Mouse (Mus musculus) gastrocnemius, adult 18-20 months (tissue): ENCODE data around the gene Birc2. TPM values are rescaled to one million over a fixed set of nuclear protein-coding genes. Genes with fewer than 3 reads are reported as not detected.
"Not testable (repeated sequence)": the region's sequence is repeated elsewhere in the genome, so short reads cannot be mapped to it uniquely, and the experiment has no call there.

Experiments used
- DNase-seq: peaks from one replicate; pipeline ENCODE4 v3.0.0; 2021; ENCODE audit warnings: low spot score
- long read RNA-seq, 2 experiments: library from polyadenylated mRNA; stranded (forward); transcript quantifications; one replicate each; pipeline ENCODE4 v2.0.0; 2021
- total RNA-seq, 2 experiments: library from RNA; stranded (reverse); gene quantifications; 2 replicates each; pipeline ENCODE4 v1.2.3; 2021

The Birc2 gene
- 10 to 100 TPM; 17.5 to 21.1 TPM for total RNA-seq
- long read RNA-seq, experiment 1, transcript Birc2-204 (8 exons, 3,331 nt): major isoform, 33 of 41 reads
- long read RNA-seq, experiment 1, partial matches to known transcripts: 0 of 41 reads
- long read RNA-seq, experiment 1, other reads (novel, unspliced or antisense): 5 of 41 reads
- long read RNA-seq, experiment 2, transcript Birc2-204 (8 exons, 3,331 nt): major isoform, 28 of 35 reads
- long read RNA-seq, experiment 2, partial matches to known transcripts: 1 of 35 reads
- long read RNA-seq, experiment 2, other reads (novel, unspliced or antisense): 2 of 35 reads

DNA sequence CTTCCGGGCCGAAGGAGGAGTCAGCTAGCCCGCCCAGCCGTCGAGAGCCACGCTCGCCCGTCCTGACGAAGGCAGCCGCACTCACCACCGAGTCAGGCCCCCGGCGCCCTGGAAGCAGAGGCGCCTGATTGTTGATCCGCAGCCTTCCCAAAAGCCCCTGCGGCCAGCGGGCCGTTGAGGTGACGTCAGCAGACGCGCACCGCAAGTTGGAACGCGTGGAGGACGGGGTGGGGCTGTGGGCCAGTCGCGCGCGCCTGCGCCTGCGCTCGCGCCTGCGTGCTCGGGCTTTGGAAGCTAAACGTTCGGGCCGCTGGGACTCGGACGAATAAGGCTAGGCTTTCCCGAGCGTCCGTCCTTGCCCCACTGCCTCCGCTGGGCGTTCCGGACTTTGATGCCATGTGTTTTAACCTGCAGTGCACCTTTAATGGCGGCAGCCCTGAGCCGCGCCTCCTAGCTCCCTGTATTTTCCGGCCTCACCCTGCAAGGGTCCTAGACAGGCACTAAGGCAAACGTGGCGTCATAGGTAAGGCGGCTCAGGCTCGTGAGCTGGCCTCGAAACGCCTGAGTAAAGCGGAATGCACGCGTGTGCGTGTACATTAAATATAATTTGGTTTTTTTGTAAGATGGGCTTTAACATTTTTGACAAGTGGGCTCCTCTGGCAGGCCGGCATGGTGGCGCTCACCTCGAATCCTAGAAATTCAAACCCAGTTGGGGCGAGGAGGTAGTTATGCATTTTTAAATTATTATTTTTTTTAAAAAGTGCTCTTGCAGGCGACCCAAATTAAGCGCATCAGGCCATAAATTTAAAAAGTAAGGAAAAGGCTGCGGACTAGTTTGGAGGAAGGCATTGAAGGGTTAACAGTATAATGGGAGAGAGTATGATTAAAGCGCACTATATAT lies at the start of gene Birc2:
TSS of gene Birc2 (minus strand) at position 160 of the 901 bp plus-strand sequence.
- peak; percentile 95 for DNase-seq

DNA sequence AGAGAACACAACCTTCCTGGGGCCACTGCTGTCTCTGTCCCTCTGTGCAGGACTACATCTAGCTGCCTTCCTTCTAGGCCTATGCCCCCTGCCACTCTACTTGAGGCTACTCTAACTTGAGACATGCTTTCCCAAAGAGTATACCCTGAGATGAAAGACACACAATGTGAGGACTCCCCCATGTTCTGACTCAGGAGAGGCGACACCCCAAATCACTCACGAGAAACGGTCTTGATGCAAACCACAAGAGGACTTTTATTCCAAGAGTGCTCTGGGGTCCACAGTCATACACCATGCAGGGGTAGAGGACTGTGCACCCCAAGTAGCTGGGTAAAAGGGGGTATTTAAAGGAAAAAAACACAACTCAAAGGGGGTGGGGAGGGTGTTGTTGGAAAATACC lies 47.5 kb upstream of the Birc2 start:
- DNase-seq: no peak

DNA sequence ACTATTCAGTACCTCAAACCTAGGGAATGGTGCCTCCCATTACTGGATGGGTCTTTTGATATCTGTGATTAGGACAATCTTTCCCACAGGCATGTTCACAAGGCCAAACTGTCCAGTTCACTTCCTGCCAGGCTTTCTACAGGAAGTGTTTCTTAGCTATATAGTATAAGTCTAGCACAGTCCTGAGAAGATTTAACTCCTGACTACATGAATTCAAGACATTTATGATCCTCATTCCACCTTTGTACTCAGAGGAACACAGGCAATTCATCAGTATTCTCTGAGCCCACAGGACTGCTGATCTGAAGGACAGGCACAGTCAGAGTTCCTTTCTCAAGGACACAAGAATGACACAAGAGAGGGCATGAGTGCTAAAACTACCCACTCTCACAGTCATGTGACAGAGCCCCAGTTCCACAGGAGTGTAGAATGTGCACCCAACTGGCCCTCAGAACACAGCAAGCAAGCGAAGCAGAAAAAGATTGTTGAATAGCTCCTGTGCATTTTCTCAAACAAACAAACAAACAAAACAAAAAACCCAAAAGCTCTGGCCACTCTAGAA lies 45.5 kb upstream of the Birc2 start:
- no peak for DNase-seq

DNA sequence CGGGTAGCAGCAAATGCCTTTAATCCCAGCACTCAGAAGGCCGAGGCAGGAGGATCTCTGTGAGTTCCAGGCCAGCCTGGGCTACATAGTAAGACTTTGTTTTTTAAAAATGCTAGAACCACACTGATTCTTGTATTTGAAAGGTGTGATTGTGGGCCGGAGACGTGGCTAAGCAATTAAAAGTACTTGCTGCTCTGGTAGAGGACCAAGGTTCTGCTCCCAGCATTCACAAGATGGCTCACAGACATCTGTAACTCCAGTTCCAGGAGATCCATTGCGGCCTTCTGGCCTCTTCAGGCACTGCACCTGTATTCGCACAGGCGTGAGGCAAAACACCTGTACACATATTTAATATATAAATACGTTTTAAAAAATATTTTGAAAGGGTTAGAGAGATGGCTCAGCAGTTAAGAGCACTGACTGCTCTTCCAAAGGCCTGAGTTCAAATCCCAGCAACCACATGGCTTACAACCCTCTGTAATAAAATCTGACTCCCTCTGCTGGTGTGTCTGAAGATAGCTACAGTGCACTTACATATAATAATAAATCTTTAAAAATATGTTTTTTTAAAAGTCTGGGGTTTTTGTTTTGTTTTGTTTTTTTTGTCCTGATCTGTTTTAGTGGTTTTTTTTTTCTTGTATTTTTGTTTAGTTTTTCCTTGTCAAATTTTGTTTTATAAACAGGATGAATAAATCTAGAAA lies 36.8 kb upstream of the Birc2 start:
- DNase-seq: no peak

DNA sequence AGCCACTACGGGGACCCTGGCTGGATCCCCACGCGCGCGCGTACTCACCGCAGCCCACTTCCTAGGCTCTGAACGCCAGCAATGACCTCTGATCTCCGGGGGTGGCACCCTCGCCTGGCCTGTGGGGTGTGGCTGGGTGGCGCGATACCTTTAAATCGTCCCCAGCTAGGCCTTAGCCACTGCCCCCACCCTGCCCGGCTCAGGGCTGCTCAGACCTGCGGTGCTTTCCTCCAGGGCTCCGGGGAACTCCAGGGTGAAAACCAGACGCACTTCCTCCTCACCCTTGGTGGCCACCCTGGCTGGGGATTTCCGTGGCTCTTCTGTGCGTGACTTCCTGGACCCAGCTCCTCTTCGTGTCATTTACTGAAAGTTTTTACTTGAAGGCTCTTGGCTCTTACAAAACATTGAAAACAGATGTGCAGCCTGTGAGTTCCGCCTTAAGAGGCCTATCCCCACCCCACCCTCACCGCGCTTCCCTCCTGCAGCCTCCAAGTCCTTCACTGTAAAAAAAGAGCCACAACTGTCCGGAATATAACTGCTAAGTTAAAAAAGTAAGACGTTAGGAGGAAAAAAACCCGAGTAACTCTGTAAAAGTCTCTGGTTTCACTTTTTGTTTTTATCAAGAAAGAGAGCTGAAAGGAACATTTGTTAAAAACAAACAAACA lies 36.0 kb upstream of the Birc2 start, which contains the start of gene Birc3:
TSS of gene Birc3 (minus strand) at position 412 of the 665 bp plus-strand sequence.
- peak; percentile 68 for DNase-seq

DNA sequence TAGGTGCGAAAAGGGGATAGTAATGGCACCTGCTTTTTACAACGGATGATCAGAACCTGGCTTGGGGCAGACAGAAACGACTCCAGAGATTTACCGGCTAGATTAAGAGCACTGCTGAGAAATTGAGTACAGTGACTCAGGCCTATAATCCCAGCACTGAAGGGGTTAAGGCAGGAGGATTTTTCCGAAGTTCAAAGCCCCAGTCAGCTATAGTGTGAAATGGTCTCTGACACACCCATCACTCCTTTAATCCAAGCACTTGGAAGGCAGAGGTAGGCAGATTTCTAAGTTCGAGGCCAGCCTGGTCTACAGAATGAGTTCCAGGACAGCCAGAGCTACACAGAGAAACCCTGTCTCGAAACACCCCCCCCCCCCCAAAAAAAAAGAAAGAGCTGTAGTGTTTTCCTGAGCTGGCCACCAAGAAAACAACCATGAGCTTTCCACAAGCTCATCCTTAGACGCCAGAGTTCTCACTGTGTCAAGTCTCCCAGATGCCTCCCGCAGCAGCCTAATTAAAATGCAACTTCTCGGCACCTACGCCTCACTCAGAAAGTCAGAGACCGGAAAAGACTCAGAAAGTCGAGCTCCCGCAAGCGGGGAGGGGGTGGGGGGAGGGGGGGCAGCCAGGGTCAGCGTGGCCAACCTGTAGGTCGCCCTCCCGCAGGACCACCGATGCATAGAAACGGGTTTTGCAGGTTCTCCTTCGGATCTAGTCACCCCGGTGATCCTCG lies 35.3 kb upstream of the Birc2 start:
- DNase-seq: no peak

DNA sequence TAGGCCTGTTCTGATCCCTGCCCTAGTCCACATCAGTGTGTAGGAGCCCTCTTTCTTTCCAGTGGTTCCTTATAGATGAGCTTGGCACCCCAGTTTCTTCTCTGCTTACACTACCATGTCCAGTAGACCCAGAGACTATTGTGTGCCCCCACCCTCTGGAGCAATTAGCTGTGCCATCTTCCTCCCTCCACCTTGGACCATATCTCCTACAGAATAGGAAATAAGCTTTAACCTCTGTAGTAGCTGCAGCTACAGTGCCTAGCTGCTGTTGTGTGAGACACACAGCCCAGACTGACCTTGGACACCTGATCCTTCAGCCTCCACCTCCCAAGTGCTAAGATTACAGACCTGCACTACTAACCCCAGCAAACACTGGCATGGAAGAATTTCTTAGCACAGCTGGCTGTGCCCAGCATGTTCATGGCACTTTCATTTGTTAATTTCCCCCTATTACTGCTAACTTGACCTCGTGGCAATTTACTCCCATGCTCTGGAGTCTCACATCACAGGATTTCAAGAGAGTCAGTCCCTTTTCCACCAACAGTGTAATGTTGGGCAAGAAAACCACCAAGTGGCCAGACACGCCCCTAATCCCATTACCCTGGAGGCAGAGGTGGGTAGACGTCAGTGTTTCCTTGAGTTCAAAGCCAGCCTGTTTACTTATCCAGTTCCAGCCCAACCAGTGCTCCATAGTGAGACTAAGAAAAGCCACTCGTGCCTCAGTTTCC lies 34.6 kb upstream of the Birc2 start:
- DNase-seq: no peak

DNA sequence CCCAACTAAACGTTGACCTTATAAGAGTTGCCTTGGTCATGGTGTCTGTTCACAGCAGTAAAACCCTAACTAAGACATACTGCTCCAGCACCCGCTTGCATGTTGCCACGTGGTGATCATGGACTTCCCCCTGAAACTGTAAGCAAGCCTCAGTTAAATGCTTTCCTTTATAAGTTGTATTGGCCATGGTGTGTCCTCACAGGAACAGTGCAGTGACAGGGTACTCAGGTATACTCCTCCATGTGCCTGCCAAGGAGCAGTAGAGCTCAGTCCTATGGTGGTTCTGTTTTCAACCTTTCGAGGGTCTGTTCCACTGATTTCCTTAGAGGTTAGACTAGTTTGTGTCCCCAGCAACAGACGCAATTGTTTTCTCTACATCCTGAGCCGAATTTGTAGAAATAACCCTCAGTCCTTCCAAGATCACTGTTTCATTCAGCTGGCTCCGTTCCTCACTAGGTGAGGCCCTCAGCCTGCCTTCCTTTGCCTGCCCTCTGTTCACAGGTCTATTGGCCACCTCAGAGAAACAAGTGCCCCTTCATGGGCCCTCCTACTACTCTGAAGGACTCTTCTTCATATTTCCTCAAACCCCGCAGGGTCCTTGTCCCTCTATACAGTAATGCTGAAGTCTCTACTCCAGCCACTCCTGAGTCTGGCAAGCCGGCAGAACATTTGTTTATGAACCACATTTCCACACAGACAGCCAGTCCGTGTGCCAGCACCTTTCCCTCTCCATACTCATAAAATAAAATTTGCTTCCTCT lies 33.9 kb upstream of the Birc2 start:
- DNase-seq: no peak

DNA sequence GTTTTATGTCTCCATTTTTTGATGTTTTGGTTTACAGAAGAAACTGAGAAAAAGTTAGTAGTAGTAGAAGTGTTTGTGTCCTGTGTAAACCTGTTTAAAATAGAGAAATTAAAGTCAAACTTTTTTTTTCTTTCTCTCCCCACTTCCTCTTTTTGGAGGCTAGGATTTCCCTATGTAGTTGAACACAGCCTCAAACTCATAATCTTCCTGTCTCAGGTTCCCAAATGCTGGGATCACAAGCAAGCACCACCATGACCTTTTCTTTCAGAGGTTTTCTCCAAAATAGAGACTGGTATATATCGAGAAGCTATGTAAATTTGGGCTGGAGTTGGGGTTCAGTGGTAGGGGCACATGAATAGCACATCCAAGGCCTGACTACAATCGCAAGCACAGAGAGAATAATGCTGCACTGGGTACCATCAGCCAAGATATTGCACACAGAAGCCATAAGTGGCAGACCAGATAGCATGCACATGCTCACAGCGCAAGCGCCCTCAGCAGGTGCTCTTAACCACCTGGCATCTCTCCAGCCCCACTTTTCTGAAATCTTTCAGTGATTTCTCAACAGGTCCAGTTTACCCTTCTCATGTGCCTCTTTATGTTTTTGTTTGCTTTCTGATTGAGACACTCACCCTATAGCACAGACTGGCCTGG lies 32.1 kb upstream of the Birc2 start:
- DNase-seq: no peak

DNA sequence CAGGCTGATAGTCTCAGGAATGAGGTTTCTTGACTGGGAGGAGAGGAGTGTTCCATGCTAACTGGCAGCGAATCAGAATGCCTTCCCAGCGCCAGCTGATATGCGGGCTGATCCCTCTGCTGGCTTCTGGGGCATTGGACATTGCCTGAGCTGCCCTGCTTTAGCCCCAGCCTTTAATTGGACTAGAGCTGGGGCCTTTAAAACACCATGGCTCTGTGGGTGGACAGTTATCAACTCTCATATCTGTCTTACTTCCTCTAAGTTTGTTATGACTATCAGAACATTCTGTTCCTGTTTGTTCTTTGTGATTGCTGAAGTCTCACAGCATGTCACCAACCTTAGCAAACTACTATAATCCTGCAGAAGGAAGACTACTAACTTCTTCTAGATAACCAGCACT lies 31.1 kb upstream of the Birc2 start:
- DNase-seq: no peak

DNA sequence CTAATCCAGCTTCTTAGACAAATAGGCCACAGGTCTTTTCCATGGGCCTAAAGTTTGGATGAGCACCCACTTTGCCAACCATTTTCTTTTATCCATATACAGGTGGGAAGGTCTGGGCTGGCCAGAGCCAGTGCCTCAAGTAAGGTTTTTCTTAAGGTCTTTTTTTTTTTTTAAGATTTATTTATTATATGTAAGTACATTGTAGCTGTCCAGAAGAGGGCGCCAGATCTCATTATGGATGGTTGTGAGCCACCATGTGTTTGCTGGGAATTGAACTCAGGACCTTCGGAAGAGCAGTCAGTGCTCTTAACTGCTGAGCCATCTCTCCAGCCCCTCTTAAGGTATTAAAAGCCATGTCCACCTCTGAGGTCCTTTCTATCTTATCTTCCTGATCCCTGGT lies 30.1 kb upstream of the Birc2 start:
- not testable (repeated sequence) for DNase-seq

DNA sequence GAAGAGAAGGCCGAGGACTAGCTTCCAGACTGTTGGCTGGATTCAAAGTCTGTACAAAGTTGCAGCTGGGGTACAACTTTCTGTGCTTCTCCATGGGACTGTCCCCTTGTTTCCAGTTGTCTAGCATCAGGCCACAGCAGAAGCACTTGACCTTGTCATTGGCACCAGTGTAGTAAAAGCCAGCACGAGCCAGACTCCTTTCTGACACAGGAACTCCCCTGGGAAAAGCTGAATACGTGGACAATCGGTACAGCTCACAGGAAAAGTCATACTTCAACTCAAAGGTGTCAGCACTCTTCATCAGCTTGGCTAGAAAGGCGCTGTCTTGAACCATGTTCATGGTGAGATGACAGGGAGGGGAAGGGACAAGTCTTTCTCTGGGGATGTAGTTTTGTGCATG lies 24.1 kb upstream of the Birc2 start:
- DNase-seq: no peak

DNA sequence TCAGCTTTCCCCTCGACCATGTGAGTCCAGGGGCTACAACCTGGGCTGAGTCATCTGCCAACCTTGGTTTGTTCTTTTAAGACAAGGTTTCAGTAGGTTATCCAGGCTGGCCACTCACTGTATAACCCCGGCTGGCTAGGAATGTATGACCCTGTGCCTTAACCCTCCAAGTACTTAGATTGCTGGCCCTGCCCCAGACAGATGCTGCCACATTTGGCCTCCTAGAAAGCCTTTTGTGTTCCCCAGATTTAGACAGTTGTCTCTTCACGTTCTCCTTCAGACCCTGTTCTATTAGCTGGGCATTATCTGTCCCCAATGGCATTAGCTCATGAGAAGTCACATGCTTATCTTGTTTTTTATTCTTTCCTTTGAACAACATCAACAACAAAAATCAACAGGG lies 19.0 kb upstream of the Birc2 start:
- no peak for DNase-seq

DNA sequence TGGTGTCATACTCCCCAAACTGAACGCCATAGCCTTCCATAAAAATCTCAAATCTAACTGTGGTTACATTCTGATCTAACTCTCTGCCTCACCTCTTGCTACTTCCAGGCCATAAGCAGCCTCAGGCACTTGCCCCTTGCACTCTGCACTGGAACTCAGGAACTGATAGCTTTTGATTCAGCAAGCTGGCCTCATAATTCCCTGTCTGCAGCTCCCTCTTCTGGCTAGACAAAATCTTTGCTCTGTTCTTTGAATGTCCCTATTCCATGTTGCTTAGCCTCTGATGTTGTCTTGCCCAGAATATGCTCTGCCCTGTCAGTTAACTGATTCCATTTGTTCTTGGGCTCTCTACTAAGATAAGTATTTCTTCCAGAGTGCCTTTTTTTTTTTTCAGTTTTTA lies 18.5 kb upstream of the Birc2 start:
- no peak for DNase-seq

DNA sequence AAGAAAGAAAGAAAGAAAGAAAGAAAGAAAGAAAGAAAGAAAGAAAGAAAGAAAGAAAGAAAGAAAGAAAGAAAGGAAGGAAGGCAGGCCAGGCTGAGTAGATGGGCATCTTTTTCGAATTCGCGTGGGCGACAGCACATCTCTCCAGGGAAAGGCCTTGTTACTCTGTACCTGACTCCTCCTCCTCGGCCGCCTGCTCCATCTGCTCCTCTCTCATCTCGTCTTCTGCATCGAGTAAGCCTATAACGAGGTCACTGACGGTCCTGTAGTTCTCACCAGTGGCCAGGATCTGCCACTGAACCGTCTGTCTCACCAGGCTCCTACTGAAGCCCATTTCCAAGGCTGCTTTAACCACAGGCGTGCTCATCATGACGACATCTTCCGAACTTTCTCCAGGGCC lies 17.3 kb upstream of the Birc2 start:
- DNase-seq: not testable (repeated sequence)

DNA sequence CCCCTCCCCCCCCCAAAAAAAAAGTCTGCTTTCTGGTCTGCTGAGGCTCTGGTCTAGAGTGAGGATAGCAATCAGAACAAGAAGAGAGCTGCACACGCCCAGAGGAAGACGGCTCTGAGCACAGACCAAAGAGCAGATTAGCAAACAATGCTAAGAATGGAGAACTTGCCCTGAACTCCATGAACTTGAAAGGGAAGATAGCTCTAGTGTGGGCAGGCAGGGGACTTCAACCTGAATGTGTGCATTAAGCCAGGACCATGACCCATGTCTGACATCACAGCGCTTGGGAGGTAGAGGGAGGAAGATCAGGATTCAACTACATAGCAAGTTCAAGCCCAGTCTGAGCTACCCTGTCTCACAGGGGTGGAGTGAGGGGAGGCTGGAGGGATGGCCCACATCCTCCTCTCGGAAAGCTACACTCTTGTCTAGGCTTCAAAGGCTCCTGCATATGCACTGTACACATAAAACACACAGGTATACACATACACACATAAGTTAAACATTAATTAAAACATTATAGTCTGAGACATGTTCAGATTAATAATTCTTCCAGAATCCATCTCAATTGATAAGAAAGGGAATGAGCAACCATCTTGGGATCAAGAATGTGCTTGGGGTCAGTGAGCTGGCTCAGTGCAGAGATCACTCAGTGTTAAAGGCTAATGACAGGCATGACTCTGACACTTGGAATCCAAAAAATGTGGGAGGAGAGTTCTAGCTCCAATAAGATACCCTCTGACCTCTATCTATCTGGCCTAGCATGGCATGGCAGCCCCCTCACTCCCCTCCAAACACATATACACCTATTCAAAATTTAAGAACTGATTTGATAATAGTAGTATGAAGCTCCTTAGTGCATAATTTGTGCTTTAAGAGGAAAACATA lies 15.7 kb upstream of the Birc2 start:
- no peak for DNase-seq

DNA sequence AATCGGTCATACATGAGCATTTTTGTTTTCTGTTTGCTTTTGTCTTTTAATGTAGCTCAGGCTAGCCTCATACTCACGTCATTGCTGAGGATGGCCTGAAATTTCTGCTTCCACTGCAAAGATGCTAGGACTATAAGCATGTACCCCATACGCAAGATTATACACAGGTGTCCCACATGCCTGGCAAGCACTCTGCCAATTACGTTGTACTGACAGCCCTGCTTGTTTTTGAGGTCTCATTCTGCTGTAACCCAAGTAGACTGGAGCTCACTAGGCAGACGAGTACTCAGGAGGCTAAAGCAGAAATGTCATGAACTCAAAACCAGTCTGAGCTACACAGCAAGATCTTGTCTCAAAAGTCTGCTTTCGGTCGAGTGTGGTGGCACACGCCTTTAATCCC lies 15.0 kb upstream of the Birc2 start:
- no peak for DNase-seq

DNA sequence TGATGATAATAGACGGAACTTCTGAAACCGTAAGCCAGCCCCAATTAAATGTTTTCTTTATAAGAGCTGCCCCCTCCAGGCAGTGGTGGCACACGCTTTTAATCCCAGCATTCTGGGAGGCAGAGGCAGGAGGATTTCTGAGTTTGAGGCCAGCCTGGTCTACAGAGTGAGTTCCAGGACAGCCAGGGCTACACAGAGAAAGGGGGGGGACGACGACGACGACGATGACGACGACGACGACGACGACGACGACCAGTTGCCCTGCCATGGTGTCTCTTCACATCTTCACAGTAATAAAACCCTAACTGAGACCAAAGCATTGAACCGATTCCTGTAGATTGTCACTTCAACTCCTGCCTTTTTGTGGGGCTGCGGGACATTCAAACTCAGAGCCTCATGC lies 11.3 kb upstream of the Birc2 start:
- DNase-seq: no peak
